Mouse (Mus musculus) liver, postnatal 0 days (tissue): ENCODE results near the gene Bricd5.

ENCODE experiments used
- CTCF ChIP-seq: sonication (generic); IDR thresholded peaks from 2 replicates; pipeline ENCODE4 v1.5.1; 2016; ENCODE audit warnings: antibody characterized with exemption, low read depth
- EP300 ChIP-seq: IDR thresholded peaks from 2 replicates; pipeline ENCODE4 v1.6.1; 2016; ENCODE audit warnings: antibody characterized with exemption, low read depth, mild to moderate bottlenecking

- TF ChIP-seq CTCF (no peak), EP300 (no peak)
Observed at GRCm38 (mm10) chr17:24443409-24443808, 30.3 kb upstream of the Bricd5 start.
